Mouse (Mus musculus): ENCODE data around the gene Ddi2.

DNA sequence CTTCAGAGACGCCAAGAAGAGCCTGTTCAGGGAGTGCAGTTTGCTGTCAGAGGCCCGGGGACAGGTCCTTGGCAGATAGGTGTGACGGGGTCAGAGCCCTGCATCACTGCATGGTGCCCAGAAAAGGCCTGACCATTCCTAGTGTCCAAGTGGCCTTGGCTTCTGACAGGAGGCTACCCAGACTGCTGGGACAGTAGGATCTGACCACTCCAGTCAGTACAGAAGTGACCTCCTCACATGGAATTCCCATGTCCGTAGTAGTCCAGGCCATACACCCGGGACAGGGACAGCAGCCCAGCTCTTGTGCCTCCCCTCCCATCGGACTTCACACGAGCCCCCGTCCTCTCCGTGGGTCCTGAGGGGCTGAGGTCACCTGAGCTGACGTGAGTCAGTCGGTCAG, 93.2 kb downstream of the Ddi2 start:
- TF ChIP-seq POLR2A (IDR thresholded peaks at IDR 0.05; ENCODE audit: control insufficient read depth, extremely low read depth, insufficient read depth, low read length, poor library complexity): no peak
- TF ChIP-seq CTCF (IDR thresholded peaks at IDR 0.05; ENCODE audit: borderline replicate concordance, control insufficient read depth, extremely low read depth, insufficient read depth, low read length, poor library complexity): no peak
